Mouse (Mus musculus) thymus, postnatal 4 days (tissue): ENCODE measurements around the gene Hist1h2ab.
"Not testable (repeated sequence)": the region's sequence is repeated elsewhere in the genome, so short reads cannot be mapped to it uniquely, and the experiment has no call there.

Source experiments
- DNase-seq: peaks from one replicate; pipeline ENCODE4 v3.0.0; 2021

The Hist1h2ab gene

GRCm38 (mm10) chr13:23750839-23751477, at the start of gene Hist1h2ab:
Gene Hist1h2ab (plus strand): TSS chr13:23751126.
- DNase-seq = peak; percentile 73

GRCm38 (mm10) chr13:23702220-23702619, 48.7 kb upstream of the Hist1h2ab start:
- DNase-seq = no peak

GRCm38 (mm10) chr13:23702801-23703200, 48.1 kb upstream of the Hist1h2ab start:
- not testable (repeated sequence) for DNase-seq

- DNase-seq = no peak
These were observed 45.1 kb upstream of the Hist1h2ab start for GRCm38 (mm10) chr13:23705751-23706356.

GRCm38 (mm10) chr13:23706771-23707170, 44.2 kb upstream of the Hist1h2ab start:
- DNase-seq = no peak

- DNase-seq = no peak
These were observed 42.9 kb upstream of the Hist1h2ab start for GRCm38 (mm10) chr13:23708041-23708440.

- no peak for DNase-seq
These were observed 42.3 kb upstream of the Hist1h2ab start for GRCm38 (mm10) chr13:23708654-23709053.

GRCm38 (mm10) chr13:23709714-23710373, 41.1 kb upstream of the Hist1h2ab start:
- no peak for DNase-seq

GRCm38 (mm10) chr13:23710374-23711089, 40.4 kb upstream of the Hist1h2ab start, which contains the start of gene Hfe:
Gene Hfe (minus strand): TSS chr13:23710854.
- peak; percentile 74 for DNase-seq

GRCm38 (mm10) chr13:23716261-23717042, 34.5 kb upstream of the Hist1h2ab start:
- DNase-seq = no peak

- DNase-seq = no peak
These were observed 33.8 kb upstream of the Hist1h2ab start for GRCm38 (mm10) chr13:23717176-23717575.

GRCm38 (mm10) chr13:23717593-23718245, 33.2 kb upstream of the Hist1h2ab start:
- not testable (repeated sequence) for DNase-seq

- no peak for DNase-seq
These were observed 26.7 kb upstream of the Hist1h2ab start for GRCm38 (mm10) chr13:23724239-23724638.

GRCm38 (mm10) chr13:23725213-23725612, 25.7 kb upstream of the Hist1h2ab start:
- DNase-seq = no peak

- no peak for DNase-seq
These were observed 22.3 kb upstream of the Hist1h2ab start for GRCm38 (mm10) chr13:23728472-23729191.

GRCm38 (mm10) chr13:23729192-23729525, 21.8 kb upstream of the Hist1h2ab start:
- peak; percentile 49 for DNase-seq

GRCm38 (mm10) chr13:23729706-23730105, 21.2 kb upstream of the Hist1h2ab start:
- DNase-seq = no peak

- DNase-seq = no peak
These were observed 20.4 kb upstream of the Hist1h2ab start for GRCm38 (mm10) chr13:23730479-23730878.

GRCm38 (mm10) chr13:23732156-23732804, 18.6 kb upstream of the Hist1h2ab start:
- DNase-seq = peak; percentile 45

GRCm38 (mm10) chr13:23737091-23737490, 13.8 kb upstream of the Hist1h2ab start:
- no peak for DNase-seq

GRCm38 (mm10) chr13:23738041-23738440, 12.9 kb upstream of the Hist1h2ab start:
- peak; percentile 74 for DNase-seq
